Mouse (Mus musculus): Measurements from ENCODE around the gene Tex45.

The Tex45 gene

DNA sequence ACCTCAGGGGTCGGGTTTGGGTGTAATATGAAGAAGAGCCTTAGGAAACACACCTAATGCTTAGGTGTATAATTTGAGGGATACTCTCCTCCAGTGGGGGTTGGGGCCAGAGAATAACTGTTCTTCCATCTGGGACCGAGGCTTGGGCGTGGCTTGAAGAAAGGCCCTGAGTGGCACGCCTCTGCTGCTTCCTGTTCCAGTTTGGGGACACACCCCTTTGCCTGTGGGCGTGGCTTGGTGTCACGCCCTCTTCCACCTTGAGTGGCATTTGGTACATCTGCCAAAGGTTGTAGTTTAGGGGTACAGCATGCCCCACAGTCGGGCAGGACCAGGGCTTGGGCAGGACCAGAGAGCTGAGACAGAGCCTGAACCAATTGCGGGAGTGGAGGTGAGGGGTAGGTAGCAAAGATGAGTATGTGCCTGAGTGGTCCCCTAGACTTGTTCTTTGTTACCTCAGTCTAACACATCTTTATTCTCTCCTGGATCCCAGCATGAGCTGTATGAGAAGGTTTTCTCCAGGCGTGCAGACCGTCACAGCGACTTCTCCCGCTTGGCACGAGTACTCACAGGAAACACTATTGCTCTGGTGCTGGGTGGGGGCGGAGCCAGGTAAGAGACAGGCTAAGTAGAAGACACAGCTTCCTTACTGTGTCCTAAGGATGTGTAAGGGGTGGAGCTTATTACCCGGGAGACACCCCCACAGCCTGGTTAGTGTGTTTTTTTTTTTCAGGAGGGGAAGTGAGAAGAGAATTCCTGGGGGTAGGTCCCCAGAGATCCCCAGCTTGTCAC, 65.6 kb downstream of the Tex45 start:
- no peak for DNase-seq (ENCODE audit: low spot score)

Data from lung, postnatal 25 days (tissue).